Mouse (Mus musculus) heart, embryonic 15.5 days (tissue): ENCODE measurements around the gene Lmx1a. TPM values are rescaled to one million over a fixed set of nuclear protein-coding genes. Genes with fewer than 3 reads are reported as not detected.

Source experiments
- ATAC-seq: fragments of 200-750 bp; cut with Nextera tagmentation; replicated peaks from 2 replicates; pipeline ENCODE4 v1.8.0; 2017; ENCODE audit warnings: low read depth, moderate TSS enrichment; ENCODE audit not compliant: insufficient number of reproducible peaks, insufficient read depth, low FRiP score
- H3K27ac ChIP-seq: fragments of 300-500 bp; sonication (generic); 2 replicates; pipeline ENCODE4 v1.5.1; 2015; ENCODE audit warnings: mild to moderate bottlenecking, inconsistent platforms
- H3K27me3 ChIP-seq: fragments of 300-500 bp; sonication (generic); 2 replicates; pipeline ENCODE4 v1.6.1; 2015; ENCODE audit warnings: inconsistent platforms
- H3K36me3 ChIP-seq: fragments of 300-500 bp; sonication (generic); 2 replicates; pipeline ENCODE4 v1.6.1; 2015; ENCODE audit warnings: mild to moderate bottlenecking, inconsistent platforms
- H3K4me1 ChIP-seq: fragments of 300-500 bp; sonication (generic); replicated peaks from 2 replicates; pipeline ENCODE4 v1.6.1; 2015; ENCODE audit warnings: inconsistent platforms
- H3K4me2 ChIP-seq: fragments of 300-500 bp; sonication (generic); 2 replicates; pipeline ENCODE4 v1.6.1; 2015; ENCODE audit warnings: inconsistent platforms, mild to moderate bottlenecking, moderate library complexity
- H3K4me3 ChIP-seq: fragments of 300-500 bp; sonication (generic); 2 replicates; pipeline ENCODE4 v1.5.1; 2015; ENCODE audit warnings: mild to moderate bottlenecking, inconsistent platforms
- H3K9ac ChIP-seq: fragments of 300-500 bp; sonication (generic); 2 replicates; pipeline ENCODE4 v1.6.1; 2015; ENCODE audit warnings: mild to moderate bottlenecking, inconsistent platforms
- H3K9me3 ChIP-seq: fragments of 300-500 bp; sonication (generic); replicated peaks from 2 replicates; pipeline ENCODE4 v1.6.1; 2016; ENCODE audit warnings: inconsistent platforms
- WGBS: fragments of 180-500 bp; shearing (Covaris S2); methylation state at CpG from one replicate; pipeline ENCODE4 v1.1.7; 2015; ENCODE audit warnings: mixed read lengths; 5-methylcytosine and 5-hydroxymethylcytosine counted together
- polyA plus RNA-seq: library from polyadenylated mRNA; unstranded; fragments of >200 nt; fragmentation: Nextera tagmentation; extraction: Ambion mirVana; gene quantifications from 2 replicates; pipeline ENCODE4 v1.2.1, GENCODE M21; 2015

Gene Lmx1a
- polyA plus RNA-seq, 1 experiment from 2014 or later = 0.04 TPM

GRCm38 (mm10) chr1:167789448-167789847, 100.4 kb downstream of the Lmx1a start:
- Histone ChIP-seq H3K4me3 (no peak overlapping the region), H3K9ac (no peak overlapping the region)
- no peak for ATAC-seq

GRCm38 (mm10) chr1:167790688-167791087, 101.7 kb downstream of the Lmx1a start:
- Histone ChIP-seq H3K4me3 (no peak overlapping the region), H3K9ac (no peak overlapping the region), H3K4me1 (no peaks in the 10 kb centered on the region), H3K36me3 (no peaks in the 10 kb centered on the region), H3K4me2 (no peak overlapping the region), H3K27ac (no peak overlapping the region), H3K9me3 (no peaks in the 10 kb centered on the region), H3K27me3 (0 out of 2 replicates have a peak, but pooled peaks cover 4% of the 10 kb centered on the region)
- WGBS = 55% methylated on average over 3 of the region's 3 CpGs
- no peak for ATAC-seq

More at GRCm38 (mm10) chr1:167789448-167789847, 100.4 kb downstream of the Lmx1a start:
- Histone ChIP-seq H3K4me2 (no peak overlapping the region), H3K4me1 (no peaks in the 10 kb centered on the region), H3K27ac (no peak overlapping the region), H3K27me3 (0 out of 2 replicates have a peak, but pooled peaks cover 4% of the 10 kb centered on the region), H3K9me3 (no peaks in the 10 kb centered on the region), H3K36me3 (no peaks in the 10 kb centered on the region)
- 78% methylated on average over 8 of the region's 8 CpGs for WGBS

DNA sequence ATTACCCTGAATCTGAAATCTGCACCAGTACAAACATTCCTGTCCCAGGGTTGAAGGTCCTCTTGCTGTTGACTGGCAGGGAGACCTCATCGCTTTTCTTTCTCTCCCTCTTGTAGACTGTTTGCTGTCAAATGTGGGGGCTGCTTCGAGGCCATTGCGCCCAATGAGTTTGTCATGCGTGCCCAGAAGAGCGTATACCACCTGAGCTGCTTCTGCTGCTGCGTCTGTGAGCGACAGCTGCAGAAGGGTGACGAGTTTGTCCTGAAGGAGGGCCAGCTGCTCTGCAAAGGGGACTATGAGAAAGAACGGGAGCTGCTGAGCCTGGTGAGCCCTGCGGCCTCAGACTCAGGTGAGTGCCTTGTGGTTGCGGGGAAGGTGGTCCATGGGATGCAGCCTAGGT, 102.2 kb downstream of the Lmx1a start:
- Histone ChIP-seq H3K36me3 (no peaks in the 10 kb centered on the region), H3K4me2 (no peak overlapping the region), H3K4me1 (no peaks in the 10 kb centered on the region), H3K4me3 (no peak overlapping the region), H3K27me3 (0 out of 2 replicates have a peak, but pooled peaks cover under 1% of the 10 kb centered on the region), H3K9me3 (no peaks in the 10 kb centered on the region), H3K27ac (no peak overlapping the region), H3K9ac (no peak overlapping the region)
- 71% methylated on average over 11 of the region's 11 CpGs for WGBS
- no peak for ATAC-seq

DNA sequence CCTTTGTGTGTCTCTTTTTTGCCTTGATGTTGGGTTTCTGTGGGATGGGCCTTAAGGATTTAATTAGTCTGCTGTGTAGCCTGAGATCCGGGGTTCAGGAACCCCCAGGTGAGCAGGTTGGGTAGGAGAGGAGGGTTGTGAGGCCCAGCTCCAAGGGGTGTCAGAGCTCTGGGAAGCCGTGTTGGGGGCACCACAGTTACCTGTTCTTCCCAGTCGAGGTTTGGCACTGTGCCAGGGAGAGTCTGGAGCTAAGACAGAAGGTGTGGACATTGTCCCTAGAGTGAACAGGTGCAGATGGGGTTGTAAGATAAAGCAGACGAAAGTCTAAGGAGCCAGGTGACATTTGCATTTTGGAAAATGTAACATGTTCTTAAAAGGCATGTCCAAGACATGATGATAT, 112.9 kb downstream of the Lmx1a start:
- ATAC-seq = no peak
- Histone ChIP-seq H3K36me3 (no peaks in the 10 kb centered on the region), H3K9ac (no peak overlapping the region), H3K4me1 (peaks cover 5% of the 10 kb centered on the region; the same call in 1 of the 2 replicates), H3K4me3 (no peak overlapping the region), H3K27ac (no peak overlapping the region), H3K9me3 (no peaks in the 10 kb centered on the region), H3K27me3 (peaks cover 50% of the 10 kb centered on the region), H3K4me2 (no peak overlapping the region)
- WGBS = 39% methylated on average over 4 of the region's 4 CpGs

DNA sequence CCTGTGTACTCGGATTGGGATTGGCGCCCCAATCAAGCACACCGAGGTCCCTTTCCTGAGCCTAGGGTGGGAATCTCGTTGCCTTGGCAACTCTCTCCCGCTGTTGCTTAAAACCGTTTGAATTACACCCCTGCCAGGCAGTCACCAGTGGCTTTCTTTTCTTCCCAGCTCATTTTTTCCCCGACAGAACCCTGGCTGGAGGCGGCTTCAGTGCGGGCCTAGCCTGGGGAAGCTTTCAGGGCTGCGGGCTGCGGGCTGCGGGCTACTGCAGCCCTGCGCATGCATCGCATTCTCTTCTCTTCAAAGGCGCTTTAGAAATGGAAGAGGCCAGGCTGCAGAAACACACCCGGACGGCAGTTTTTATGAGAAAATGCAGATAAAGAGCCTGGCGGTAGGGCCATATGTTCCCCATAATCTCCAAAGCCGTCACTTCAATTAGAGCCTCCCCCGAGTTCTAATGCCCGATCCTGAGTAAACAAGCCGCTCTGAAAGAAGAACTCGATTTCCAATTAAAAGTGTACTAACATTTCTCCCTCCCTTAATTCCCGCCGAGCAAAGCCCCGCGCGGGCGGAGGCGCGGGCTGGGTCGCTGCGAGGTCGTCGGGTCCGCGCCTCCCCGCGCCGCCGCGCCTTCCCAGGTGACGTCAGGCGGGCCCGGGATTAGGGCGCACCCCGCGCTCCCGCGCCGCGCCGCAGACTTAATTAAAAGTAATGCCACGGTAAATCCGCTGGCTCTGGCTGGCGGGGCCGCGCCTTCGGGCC, 113.7 kb downstream of the Lmx1a start:
- H3K9me3 ChIP-seq = no peaks in the 10 kb centered on the region
- peak overlapping the region; percentile 52 for H3K4me3 ChIP-seq
- peaks cover 5% of the 10 kb centered on the region; the same call in 1 of the 2 replicates for H3K4me1 ChIP-seq
- no peak overlapping the region; the same call in none of the 2 replicates for H3K9ac ChIP-seq
- H3K27me3 ChIP-seq = peaks cover 50% of the 10 kb centered on the region
- ATAC-seq = no peak; the same call in none of the 2 replicates
- H3K27ac ChIP-seq = no peak overlapping the region
- 1% methylated on average over 59 of the region's 59 CpGs for WGBS
- H3K36me3 ChIP-seq = no peaks in the 10 kb centered on the region
- peak overlapping the region; percentile 95 for H3K4me2 ChIP-seq

GRCm38 (mm10) chr1:167803351-167803981, 114.4 kb downstream of the Lmx1a start:
- no peaks in the 10 kb centered on the region for H3K36me3 ChIP-seq
- H3K9me3 ChIP-seq = no peaks in the 10 kb centered on the region
- no peak overlapping the region; the same call in 1 of the 2 replicates for H3K9ac ChIP-seq
- no peak for ATAC-seq
- peaks cover 5% of the 10 kb centered on the region; the same call in 1 of the 2 replicates for H3K4me1 ChIP-seq
- peaks cover 50% of the 10 kb centered on the region for H3K27me3 ChIP-seq
- H3K4me3 ChIP-seq = peak overlapping the region; percentile 52
- H3K4me2 ChIP-seq = peak overlapping the region; percentile 95
- 19% methylated on average over 10 of the region's 10 CpGs for WGBS
- no peak overlapping the region for H3K27ac ChIP-seq

GRCm38 (mm10) chr1:167804836-167805235, 115.8 kb downstream of the Lmx1a start:
- no peak overlapping the region for H3K9ac ChIP-seq
- no peak overlapping the region for H3K27ac ChIP-seq
- H3K27me3 ChIP-seq = peaks cover 50% of the 10 kb centered on the region
- H3K4me3 ChIP-seq = no peak overlapping the region
- peaks cover 5% of the 10 kb centered on the region; the same call in 1 of the 2 replicates for H3K4me1 ChIP-seq
- 53% methylated on average over 7 of the region's 7 CpGs for WGBS
- H3K4me2 ChIP-seq = no peak overlapping the region
- H3K36me3 ChIP-seq = no peaks in the 10 kb centered on the region
- no peak for ATAC-seq
- no peaks in the 10 kb centered on the region for H3K9me3 ChIP-seq

DNA sequence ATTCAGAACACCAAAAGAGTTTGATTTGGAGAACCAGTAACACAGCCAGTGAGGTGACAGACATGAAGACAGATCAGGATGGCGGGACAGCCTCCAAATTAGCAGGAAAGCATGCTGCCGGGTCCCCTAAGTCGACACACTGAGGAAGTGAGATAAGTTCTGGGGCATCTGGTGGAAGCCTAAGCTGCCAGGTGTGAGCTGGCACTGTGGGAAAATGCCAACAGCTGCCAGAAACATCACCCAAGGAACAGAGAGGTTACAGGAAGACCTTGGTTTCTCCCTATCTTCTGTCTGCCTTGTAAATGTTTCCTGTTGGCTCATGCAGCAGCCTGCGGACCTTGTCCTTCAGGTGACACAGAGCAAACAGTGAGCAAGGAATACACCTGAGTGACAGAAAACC, 122.1 kb downstream of the Lmx1a start:
- Histone ChIP-seq H3K4me1 (no peaks in the 10 kb centered on the region), H3K27ac (no peak overlapping the region), H3K4me3 (no peak overlapping the region), H3K9me3 (no peaks in the 10 kb centered on the region), H3K27me3 (no peaks in the 10 kb centered on the region), H3K9ac (no peak overlapping the region), H3K4me2 (no peak overlapping the region), H3K36me3 (no peaks in the 10 kb centered on the region)
- WGBS = 68% methylated on average over 4 of the region's 4 CpGs
- ATAC-seq = no peak

DNA sequence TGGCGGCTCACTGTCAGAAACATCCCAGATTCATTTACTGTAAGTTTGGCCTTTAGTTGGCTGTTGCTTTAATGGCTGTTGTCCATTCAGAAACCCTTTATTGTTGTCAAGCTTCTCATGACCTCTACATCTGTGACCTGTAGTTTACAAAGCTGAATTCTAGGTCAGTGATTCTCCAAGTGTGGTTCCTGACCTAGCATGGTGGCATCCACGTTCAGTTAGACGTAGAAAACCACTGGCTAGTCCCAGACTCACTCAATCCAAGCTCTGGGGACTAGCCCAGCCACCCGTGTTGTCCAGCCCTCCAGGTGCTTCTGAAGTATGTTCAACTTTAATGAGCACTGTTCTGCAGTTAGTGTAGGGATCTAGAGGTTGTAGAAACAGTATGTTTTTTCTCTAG, 126.1 kb downstream of the Lmx1a start:
- Histone ChIP-seq H3K27me3 (no peaks in the 10 kb centered on the region), H3K9me3 (no peaks in the 10 kb centered on the region), H3K4me2 (no peak overlapping the region), H3K36me3 (no peaks in the 10 kb centered on the region), H3K27ac (no peak overlapping the region), H3K4me1 (no peaks in the 10 kb centered on the region), H3K4me3 (no peak overlapping the region), H3K9ac (no peak overlapping the region)
- ATAC-seq = no peak
- 67% methylated on average over 4 of the region's 4 CpGs for WGBS

GRCm38 (mm10) chr1:167817028-167817427, 128.0 kb downstream of the Lmx1a start:
- Histone ChIP-seq H3K9ac (no peak overlapping the region), H3K36me3 (no peaks in the 10 kb centered on the region), H3K27ac (no peak overlapping the region), H3K27me3 (no peaks in the 10 kb centered on the region), H3K4me2 (no peak overlapping the region), H3K4me1 (no peaks in the 10 kb centered on the region), H3K4me3 (no peak overlapping the region), H3K9me3 (no peaks in the 10 kb centered on the region)
- ATAC-seq = no peak
- 58% methylated on average over 6 of the region's 6 CpGs for WGBS

DNA sequence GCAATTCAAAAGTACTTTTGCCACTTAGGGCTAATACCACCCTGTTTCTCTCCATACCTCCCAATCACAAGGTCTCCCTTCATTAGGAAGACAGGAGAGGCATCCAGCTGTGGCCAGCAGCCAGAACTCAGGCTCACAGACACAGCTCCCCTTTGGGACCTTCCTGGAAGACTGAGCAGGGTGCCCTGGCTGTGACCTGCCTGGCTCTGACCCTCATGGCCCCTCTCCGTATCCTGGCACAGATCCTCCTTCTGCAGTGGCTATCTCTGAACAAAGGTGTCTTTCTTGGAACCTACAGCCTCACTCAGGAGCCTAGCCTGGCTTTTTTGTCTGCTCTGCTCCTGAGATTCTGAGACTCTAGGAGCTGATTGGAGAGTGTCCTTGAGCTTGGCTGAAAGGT, 128.6 kb downstream of the Lmx1a start:
- Histone ChIP-seq H3K9ac (no peak overlapping the region), H3K4me2 (no peak overlapping the region), H3K4me3 (no peak overlapping the region), H3K4me1 (no peaks in the 10 kb centered on the region), H3K36me3 (no peaks in the 10 kb centered on the region), H3K27ac (no peak overlapping the region), H3K27me3 (no peaks in the 10 kb centered on the region), H3K9me3 (no peaks in the 10 kb centered on the region)
- 14% methylated on average over 1 of the region's 1 CpGs for WGBS
- no peak for ATAC-seq
